Mouse (Mus musculus) left cerebral cortex, adult 9 months (tissue): ENCODE results near the gene Cpeb1.

Source experiments
- DNase-seq, 2 experiments: peaks; one replicate each; pipeline ENCODE4 v3.0.0; 2022; ENCODE audit warnings: low spot score in 2 of 2

Cpeb1 gene

DNA sequence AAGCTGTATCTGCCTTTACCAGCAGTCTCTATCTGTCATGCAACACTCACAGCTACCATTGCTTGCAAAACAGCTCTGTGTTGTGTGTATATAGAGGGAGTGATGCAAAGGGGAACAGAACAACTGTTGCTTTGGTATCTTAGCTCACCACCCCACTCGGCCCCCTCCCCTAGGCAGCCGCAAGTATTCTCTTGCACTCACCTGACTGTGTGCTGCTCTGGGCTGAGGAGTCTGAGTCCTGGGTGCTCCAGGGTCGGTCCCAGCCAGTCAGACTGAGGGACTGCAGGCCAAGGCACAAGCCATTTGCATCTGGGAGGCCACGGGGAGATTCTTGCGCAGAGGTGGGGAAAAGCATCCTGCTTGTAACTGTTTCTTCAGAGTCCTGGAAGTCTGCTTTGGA is 83.5 kb downstream of the Cpeb1 start:
- no peak for DNase-seq

DNA sequence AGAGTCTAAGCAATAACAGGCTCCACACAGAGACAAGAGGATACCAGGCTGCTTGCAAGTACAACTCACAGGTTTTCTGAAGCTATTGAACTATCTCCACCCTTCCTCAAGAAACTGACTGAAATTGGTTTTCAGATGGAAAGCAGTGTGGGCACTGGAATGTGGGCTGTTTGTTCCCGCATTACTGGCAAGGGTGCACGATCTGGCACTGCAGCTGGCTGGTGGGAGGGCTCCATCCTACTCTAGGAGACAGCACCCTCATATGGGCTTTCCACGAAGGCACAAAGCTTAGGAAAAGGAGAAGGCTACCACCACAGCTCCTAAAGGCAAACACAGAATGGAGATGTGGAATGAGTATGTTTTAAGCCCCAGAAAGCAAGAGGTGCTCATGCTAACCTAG is 85.5 kb downstream of the Cpeb1 start:
- DNase-seq: peak; percentile 49 to 84

- no peak for DNase-seq
These were observed 87.3 kb downstream of the Cpeb1 start for GRCm38 (mm10) chr7:81367946-81368345.

GRCm38 (mm10) chr7:81356975-81357374 is 98.3 kb downstream of the Cpeb1 start:
- no peak for DNase-seq

GRCm38 (mm10) chr7:81356360-81356759 is 98.9 kb downstream of the Cpeb1 start:
- no peak for DNase-seq

GRCm38 (mm10) chr7:81355746-81356145 is 99.5 kb downstream of the Cpeb1 start:
- DNase-seq: no peak

DNA sequence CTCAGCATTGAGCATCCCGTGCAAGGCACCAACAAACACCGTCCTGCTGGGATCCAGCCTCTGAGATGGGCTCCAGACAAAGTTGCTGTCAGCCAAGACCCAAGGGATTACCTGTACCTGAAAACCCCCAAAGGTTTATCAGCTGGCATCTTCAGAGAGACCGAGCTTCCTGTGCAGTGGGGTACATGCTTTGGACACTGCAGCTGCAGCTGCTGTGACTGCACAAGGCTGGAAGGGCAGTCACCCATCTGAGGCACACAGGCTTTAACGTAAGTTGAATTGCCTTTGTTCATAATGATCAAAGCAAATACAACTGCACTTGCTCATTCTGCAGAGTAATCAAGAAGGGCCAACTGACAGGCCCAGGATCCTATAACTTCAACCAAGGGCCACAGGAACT is 103.4 kb downstream of the Cpeb1 start:
- DNase-seq: no peak

DNA sequence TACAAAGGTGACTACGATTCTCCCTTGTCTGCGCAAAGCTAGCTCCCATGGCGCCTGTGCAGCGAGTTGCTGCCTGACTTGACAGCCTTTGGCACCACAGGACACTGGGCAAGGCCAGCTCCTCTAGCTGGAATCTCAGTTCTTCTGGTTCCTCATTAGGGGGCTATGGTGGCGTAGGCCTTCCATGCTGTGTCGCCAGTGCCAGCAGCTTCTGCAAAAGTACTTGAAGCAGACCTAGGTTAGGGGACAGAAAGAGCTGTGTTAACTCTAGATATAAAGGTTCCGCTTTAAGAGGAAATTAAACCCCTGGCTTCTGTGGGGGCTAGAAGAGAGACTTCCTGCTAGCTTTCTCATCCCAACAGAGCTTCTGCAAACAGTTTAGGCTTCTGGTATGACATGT is 107.1 kb downstream of the Cpeb1 start:
- no peak for DNase-seq

GRCm38 (mm10) chr7:81345447-81346170 is 109.7 kb downstream of the Cpeb1 start:
- no peak for DNase-seq

DNA sequence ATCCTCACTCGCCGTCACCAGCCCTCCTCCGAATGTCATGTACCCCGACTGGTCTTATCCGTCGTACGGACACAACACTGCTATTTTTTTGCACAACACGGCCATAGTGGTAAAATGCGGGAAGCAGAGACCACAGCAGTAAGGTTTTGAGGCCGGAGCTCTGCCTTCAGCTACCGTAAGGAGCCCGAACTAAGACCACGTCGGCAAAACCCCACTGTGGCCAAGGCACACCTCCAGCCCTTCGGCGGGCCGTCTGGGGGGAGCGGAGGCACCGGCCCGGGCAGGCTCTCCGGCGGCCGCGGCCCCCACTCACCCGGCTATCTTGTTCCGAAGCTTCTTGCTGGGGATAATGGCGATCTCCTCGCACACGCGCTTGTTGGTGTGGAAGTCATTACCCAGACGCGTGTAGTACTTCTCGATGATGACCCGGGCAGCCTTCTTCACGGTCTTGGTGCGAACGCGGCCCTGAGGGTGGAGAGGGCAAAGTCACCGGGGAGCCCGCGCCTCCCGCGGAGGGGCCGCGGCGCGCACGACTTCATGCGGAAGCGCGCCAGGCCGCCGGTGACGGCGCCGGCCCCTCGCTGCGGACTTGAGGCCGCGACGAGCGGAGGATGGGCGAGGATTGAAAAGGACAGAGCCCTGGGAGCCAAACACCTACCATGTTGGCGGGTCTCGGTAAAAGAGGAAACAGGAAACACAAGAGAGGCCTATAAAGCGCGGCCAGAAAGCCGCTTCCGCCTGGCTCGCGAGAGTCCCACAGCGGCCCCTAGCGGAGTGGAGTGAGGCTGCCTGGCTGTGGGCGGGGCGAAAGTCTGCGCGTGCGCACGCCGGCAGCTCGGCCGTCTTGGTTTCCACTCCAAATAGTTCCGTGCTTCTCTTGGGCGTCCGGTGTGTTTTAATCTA is 110.5 kb downstream of the Cpeb1 start, which contains the start of gene Rps17:
TSS of gene Rps17 (minus strand) at position 711 of the 903 bp plus-strand sequence.
- peak; percentile 85 to 97 for DNase-seq

DNA sequence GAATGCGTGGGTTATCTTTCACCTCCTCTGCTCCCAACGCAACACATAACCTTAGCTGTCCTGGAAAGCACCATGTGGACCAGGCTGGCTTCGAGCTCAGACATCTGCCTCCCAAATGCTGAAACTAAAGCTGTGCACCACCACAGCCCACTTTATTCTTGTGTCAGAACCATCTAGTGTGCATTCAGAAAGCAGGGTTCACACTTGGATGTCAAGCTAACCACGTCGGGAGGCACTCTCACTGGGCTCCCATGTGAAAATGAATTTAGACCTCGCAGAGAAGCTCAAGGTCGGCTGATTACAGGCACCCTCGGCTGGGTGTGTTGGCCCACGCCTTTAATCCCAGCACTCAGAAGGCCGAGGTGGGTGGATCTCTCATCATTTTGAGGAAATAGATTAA is 111.4 kb downstream of the Cpeb1 start:
- no peak for DNase-seq

GRCm38 (mm10) chr7:81343316-81343715 is 111.9 kb downstream of the Cpeb1 start:
- no peak for DNase-seq

- DNase-seq: no peak
These were observed 112.7 kb downstream of the Cpeb1 start for GRCm38 (mm10) chr7:81342356-81343094.

GRCm38 (mm10) chr7:81341563-81341962 is 113.7 kb downstream of the Cpeb1 start:
- DNase-seq: no peak

GRCm38 (mm10) chr7:81339783-81340182 is 115.5 kb downstream of the Cpeb1 start:
- DNase-seq: peak in 1 of 2 experiments; percentile 40

DNA sequence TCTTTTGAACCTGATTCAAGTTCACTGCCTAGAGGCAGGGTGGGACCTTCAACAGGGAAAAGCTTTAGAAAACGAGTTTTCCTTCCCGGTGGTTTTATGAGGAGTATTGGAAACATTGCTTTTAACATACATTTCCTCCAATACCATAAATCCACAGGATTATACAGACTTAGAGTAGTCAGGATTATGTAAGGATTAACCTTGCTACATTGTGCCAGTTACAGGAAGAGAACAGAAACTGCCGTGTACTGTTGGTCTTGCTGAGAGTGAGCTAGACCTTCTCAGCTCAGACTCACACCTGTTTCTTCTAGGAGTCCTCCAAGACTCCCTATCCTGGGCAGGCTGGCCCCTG is 116.8 kb downstream of the Cpeb1 start:
- no peak for DNase-seq

GRCm38 (mm10) chr7:81337785-81338521 is 117.3 kb downstream of the Cpeb1 start:
- no peak for DNase-seq

DNA sequence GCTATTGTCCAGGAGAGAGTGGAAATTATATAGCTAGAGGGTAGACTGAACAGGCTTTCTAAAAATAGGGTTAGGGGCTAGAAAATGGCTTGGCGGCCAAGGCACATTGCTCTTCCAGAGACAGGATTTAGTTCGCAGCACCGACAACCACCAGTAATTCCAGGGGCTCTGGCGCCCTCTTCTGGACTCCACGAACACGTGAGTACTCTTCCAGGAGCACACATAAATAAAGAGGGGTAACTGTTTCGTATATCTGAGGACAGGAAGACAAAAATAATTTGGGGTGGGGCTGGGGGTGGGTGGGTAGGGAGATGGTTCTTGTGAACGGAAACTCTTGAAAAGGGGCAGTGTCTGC is 118.9 kb downstream of the Cpeb1 start:
- no peak for DNase-seq

- DNase-seq: no peak
These were observed 119.4 kb downstream of the Cpeb1 start for GRCm38 (mm10) chr7:81335705-81336431.

- no peak for DNase-seq
These were observed 123.4 kb downstream of the Cpeb1 start for GRCm38 (mm10) chr7:81331851-81332250.

- no peak for DNase-seq
These were observed 124.5 kb downstream of the Cpeb1 start for GRCm38 (mm10) chr7:81330767-81331166.
